Mouse (Mus musculus): ENCODE results near the gene Rab30.

DNA sequence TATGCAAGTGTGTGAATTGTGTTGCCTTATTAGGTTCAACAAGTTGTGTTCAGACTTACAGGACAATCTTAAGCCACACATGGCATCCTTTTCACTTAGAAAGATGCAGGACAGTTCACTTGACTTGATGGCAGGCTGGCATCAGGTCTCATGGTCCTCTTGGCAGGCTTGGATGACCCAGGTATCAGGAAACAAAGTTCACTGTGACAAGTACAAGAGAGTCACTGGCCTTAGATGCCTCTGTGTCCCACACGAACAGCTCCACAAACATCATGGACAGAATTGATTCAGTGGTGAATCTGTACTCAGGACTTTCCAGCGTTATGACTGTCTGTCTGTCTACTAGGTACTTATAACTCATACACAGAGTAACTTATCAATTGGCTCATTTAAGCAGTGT is 93.0 kb downstream of the Rab30 start:
- no peak for TF ChIP-seq CTCF (IDR thresholded peaks at IDR 0.05; ENCODE audit: low read depth)
- no peak for TF ChIP-seq EP300 (optimal IDR thresholded peaks at IDR 0.05)
